Mouse (Mus musculus): ENCODE results near the gene Adat2.

GRCm38 (mm10) chr10:13553498-13553985 is 848 bp downstream of the Adat2 start:
- TF ChIP-seq CTCF (IDR thresholded peaks at IDR 0.05; ENCODE audit: control insufficient read depth, insufficient read depth, low read length) (no peak), POLR2A (IDR thresholded peaks at IDR 0.05; ENCODE audit: borderline replicate concordance, control insufficient read depth, low read depth, low read length) (no peak)
